Mouse (Mus musculus): Measurements from ENCODE around the gene Mre11a.

DNA sequence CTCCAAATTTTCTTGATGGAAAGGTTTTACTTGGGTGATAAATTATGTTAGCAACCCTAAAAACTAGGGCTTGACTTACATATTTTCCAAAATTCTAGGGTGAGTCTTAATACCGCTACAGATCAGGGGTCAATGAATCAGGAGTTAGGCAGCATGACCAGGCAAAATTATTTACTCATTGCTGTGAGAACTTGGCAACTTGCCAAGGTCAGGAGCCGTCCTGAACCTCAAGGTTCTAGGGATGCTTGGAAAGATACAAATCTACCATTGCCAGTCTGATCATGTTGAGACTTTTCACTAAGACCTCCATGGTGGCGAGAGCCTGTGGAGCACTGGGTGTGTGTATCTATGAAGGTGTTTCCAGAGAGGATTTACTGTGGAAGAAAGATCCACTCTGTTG lies 87.1 kb downstream of the Mre11a start:
- no peak for TF ChIP-seq CTCF (conservative IDR thresholded peaks at IDR 0.05; ENCODE audit: insufficient read depth, insufficient read length, low read depth, low read length)
- TF ChIP-seq POLR2A (IDR thresholded peaks at IDR 0.05; ENCODE audit: low read depth, low read length) = no peak
